Mouse (Mus musculus): ENCODE measurements around the gene Fance. TPM values are rescaled to one million over a fixed set of nuclear protein-coding genes. Genes with fewer than 3 reads are reported as not detected.
"Not testable (repeated sequence)": the region's sequence is repeated elsewhere in the genome, so short reads cannot be mapped to it uniquely, and the experiment has no call there.

Gene Fance
- polyA plus RNA-seq, 1 experiment from 2014 or later: 18.5 TPM

- Histone ChIP-seq H3K27me3 (ENCODE audit: control insufficient read depth, insufficient read depth, low read length) (no peaks in the 10 kb centered on the region), H3K9me3 (ENCODE audit: control insufficient read depth, low read length) (no peaks in the 10 kb centered on the region), H3K36me3 (ENCODE audit: control insufficient read depth, insufficient read depth, low read length) (peaks cover 5% of the 10 kb centered on the region; the same call in 1 of the 2 replicates), H3K4me3 (ENCODE audit: low read depth, low read length) (no peak overlapping the region), H3K4me2 (no peak overlapping the region), H3K9ac (ENCODE audit: low read length) (no peak overlapping the region), H3K4me1 (ENCODE audit: control insufficient read depth, insufficient read depth, low read length) (peaks cover 10% of the 10 kb centered on the region), H3K27ac (ENCODE audit: low read depth, low read length) (no peak overlapping the region)
- no peak for DNase-seq (ENCODE audit: low spot score, missing footprints)
- ATAC-seq (ENCODE audit: low FRiP score): no peak
- WGBS: 89% methylated on average over 20 of the region's 20 CpGs
Observed at GRCm38 (mm10) chr17:28315611-28316160, 2.4 kb downstream of the Fance start.

- Histone ChIP-seq H3K4me1 (ENCODE audit: control insufficient read depth, insufficient read depth, low read length) (peaks cover 10% of the 10 kb centered on the region), H3K4me3 (ENCODE audit: low read depth, low read length) (no peak overlapping the region), H3K36me3 (ENCODE audit: control insufficient read depth, insufficient read depth, low read length) (peaks cover 5% of the 10 kb centered on the region; the same call in 1 of the 2 replicates), H3K27ac (ENCODE audit: low read depth, low read length) (no peak overlapping the region), H3K4me2 (no peak overlapping the region), H3K27me3 (ENCODE audit: control insufficient read depth, insufficient read depth, low read length) (no peaks in the 10 kb centered on the region), H3K9me3 (ENCODE audit: control insufficient read depth, low read length) (no peaks in the 10 kb centered on the region), H3K9ac (ENCODE audit: low read length) (no peak overlapping the region)
- DNase-seq (ENCODE audit: low spot score, missing footprints) (no peak), ATAC-seq (ENCODE audit: low FRiP score) (no peak)
- 91% methylated on average over 9 of the region's 9 CpGs for WGBS
Observed at GRCm38 (mm10) chr17:28316476-28316875, 3.2 kb downstream of the Fance start.

- H3K4me2 ChIP-seq: no peak overlapping the region
- peaks cover 5% of the 10 kb centered on the region; the same call in 1 of the 2 replicates for H3K36me3 ChIP-seq (ENCODE audit: control insufficient read depth, insufficient read depth, low read length)
- DNase-seq (ENCODE audit: low spot score, missing footprints) (no peak), ATAC-seq (ENCODE audit: low FRiP score) (no peak)
- peaks cover 10% of the 10 kb centered on the region for H3K4me1 ChIP-seq (ENCODE audit: control insufficient read depth, insufficient read depth, low read length)
- no peak overlapping the region for H3K9ac ChIP-seq (ENCODE audit: low read length)
- no peak overlapping the region for H3K4me3 ChIP-seq (ENCODE audit: low read depth, low read length)
- H3K27ac ChIP-seq (ENCODE audit: low read depth, low read length): no peak overlapping the region
- H3K27me3 ChIP-seq (ENCODE audit: control insufficient read depth, insufficient read depth, low read length): no peaks in the 10 kb centered on the region
- 60% methylated on average over 8 of the region's 8 CpGs for WGBS
- no peaks in the 10 kb centered on the region for H3K9me3 ChIP-seq (ENCODE audit: control insufficient read depth, low read length)
Observed at GRCm38 (mm10) chr17:28317091-28317490, 3.8 kb downstream of the Fance start.

DNA sequence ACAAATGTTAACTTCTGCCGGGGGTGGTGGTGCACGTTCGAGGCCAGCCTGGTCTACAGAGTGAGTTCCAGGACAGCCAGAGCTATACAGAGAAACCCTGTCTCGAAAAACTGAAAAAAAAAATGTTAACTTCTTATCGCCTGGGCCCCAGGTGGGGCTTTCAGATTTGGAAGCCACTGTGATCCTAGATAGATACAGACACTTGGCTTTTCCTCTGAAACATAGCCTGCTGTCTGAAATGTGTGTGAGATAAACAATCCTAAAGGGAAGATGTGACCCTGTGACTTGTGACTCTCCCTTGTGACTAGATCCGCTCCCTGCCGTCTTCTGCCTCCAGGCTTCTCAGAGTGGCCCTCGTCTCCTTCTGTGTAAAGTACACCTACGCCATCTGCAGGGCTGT is 4.4 kb downstream of the Fance start:
- Histone ChIP-seq H3K4me3 (ENCODE audit: low read depth, low read length) (no peak overlapping the region), H3K27ac (ENCODE audit: low read depth, low read length) (no peak overlapping the region), H3K9me3 (ENCODE audit: control insufficient read depth, low read length) (no peaks in the 10 kb centered on the region), H3K4me2 (no peak overlapping the region), H3K27me3 (ENCODE audit: control insufficient read depth, insufficient read depth, low read length) (no peaks in the 10 kb centered on the region), H3K9ac (ENCODE audit: low read length) (no peak overlapping the region), H3K36me3 (ENCODE audit: control insufficient read depth, insufficient read depth, low read length) (peaks cover 5% of the 10 kb centered on the region; the same call in 1 of the 2 replicates), H3K4me1 (ENCODE audit: control insufficient read depth, insufficient read depth, low read length) (peaks cover 10% of the 10 kb centered on the region)
- WGBS: 86% methylated on average over 9 of the region's 9 CpGs
- DNase-seq (ENCODE audit: low spot score, missing footprints) (no peak), ATAC-seq (ENCODE audit: low FRiP score) (no peak)

DNA sequence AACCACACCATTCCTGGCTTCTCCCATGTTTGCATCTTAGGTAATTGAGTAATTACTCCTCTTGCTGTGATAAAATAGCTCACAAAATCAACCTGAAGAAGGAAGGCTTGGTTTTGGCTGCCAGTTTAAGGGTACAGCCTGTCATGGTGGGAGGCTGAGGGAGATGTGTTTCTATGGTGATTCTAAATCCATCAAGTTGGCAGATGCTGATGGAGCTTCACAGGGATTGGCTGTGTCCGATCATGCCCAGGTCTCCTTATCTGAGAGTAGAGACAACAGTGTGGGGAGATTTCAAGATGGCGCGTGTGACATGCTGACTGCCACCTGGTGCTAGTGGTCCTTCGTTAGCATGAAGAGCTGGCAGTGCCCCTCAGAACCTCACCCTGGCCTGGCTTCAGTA is 8.4 kb downstream of the Fance start:
- Histone ChIP-seq H3K9ac (ENCODE audit: low read length) (no peak overlapping the region), H3K36me3 (ENCODE audit: control insufficient read depth, insufficient read depth, low read length) (peaks cover 5% of the 10 kb centered on the region; the same call in 1 of the 2 replicates), H3K27me3 (ENCODE audit: control insufficient read depth, insufficient read depth, low read length) (no peaks in the 10 kb centered on the region), H3K9me3 (ENCODE audit: control insufficient read depth, low read length) (no peaks in the 10 kb centered on the region), H3K27ac (ENCODE audit: low read depth, low read length) (no peak overlapping the region), H3K4me3 (ENCODE audit: low read depth, low read length) (no peak overlapping the region), H3K4me2 (no peak overlapping the region), H3K4me1 (ENCODE audit: control insufficient read depth, insufficient read depth, low read length) (no peaks in the 10 kb centered on the region)
- 91% methylated on average over 4 of the region's 4 CpGs for WGBS
- DNase-seq (ENCODE audit: low spot score, missing footprints): no peak
- ATAC-seq (ENCODE audit: low FRiP score): no peak

- H3K36me3 ChIP-seq (ENCODE audit: control insufficient read depth, insufficient read depth, low read length): no peaks in the 10 kb centered on the region
- no peak overlapping the region for H3K4me2 ChIP-seq
- DNase-seq (ENCODE audit: low spot score, missing footprints) (no peak), ATAC-seq (ENCODE audit: low FRiP score) (no peak)
- no peak overlapping the region for H3K4me3 ChIP-seq (ENCODE audit: low read depth, low read length)
- H3K4me1 ChIP-seq (ENCODE audit: control insufficient read depth, insufficient read depth, low read length): peaks cover 6% of the 10 kb centered on the region; the same call in 1 of the 2 replicates
- H3K9ac ChIP-seq (ENCODE audit: low read length): no peak overlapping the region
- no peak overlapping the region for H3K27ac ChIP-seq (ENCODE audit: low read depth, low read length)
- no peaks in the 10 kb centered on the region for H3K27me3 ChIP-seq (ENCODE audit: control insufficient read depth, insufficient read depth, low read length)
- H3K9me3 ChIP-seq (ENCODE audit: control insufficient read depth, low read length): no peaks in the 10 kb centered on the region
- WGBS: 92% methylated on average over 8 of the region's 8 CpGs
Observed at GRCm38 (mm10) chr17:28323786-28324185, 10.5 kb downstream of the Fance start.

DNA sequence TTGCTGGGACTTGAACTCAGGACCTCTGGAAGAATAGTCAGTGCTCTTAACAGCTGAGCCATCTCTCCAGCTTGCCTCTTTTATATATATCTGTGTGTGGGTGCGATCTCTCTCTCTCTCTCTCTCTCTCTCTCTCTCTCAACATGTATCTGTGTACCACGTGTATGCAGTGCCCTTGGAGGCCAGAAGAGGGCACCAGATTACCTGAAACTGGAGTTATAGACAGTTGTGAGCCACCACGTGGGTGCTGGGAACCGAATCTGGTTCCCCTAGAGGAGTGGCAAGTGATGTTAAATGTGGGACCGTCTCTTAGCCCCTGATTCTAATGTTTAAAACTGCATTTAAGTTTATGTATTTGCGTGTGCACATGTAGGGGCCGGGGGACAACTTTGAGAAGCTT is 11.1 kb downstream of the Fance start:
- H3K36me3 ChIP-seq (ENCODE audit: control insufficient read depth, insufficient read depth, low read length); H3K9ac ChIP-seq (ENCODE audit: low read length); H3K27me3 ChIP-seq (ENCODE audit: control insufficient read depth, insufficient read depth, low read length); H3K4me1 ChIP-seq (ENCODE audit: control insufficient read depth, insufficient read depth, low read length); DNase-seq (ENCODE audit: low spot score, missing footprints); H3K4me3 ChIP-seq (ENCODE audit: low read depth, low read length); H3K27ac ChIP-seq (ENCODE audit: low read depth, low read length); ATAC-seq (ENCODE audit: low FRiP score); H3K9me3 ChIP-seq (ENCODE audit: control insufficient read depth, low read length); H3K4me2 ChIP-seq: not testable (repeated sequence)
- WGBS: 98% methylated on average over 7 of the region's 7 CpGs

GRCm38 (mm10) chr17:28325751-28326150 is 12.4 kb downstream of the Fance start:
- DNase-seq (ENCODE audit: low spot score, missing footprints): no peak
- Histone ChIP-seq H3K27me3 (ENCODE audit: control insufficient read depth, insufficient read depth, low read length) (no peaks in the 10 kb centered on the region), H3K36me3 (ENCODE audit: control insufficient read depth, insufficient read depth, low read length) (peaks cover 3% of the 10 kb centered on the region), H3K27ac (ENCODE audit: low read depth, low read length) (no peak overlapping the region), H3K4me2 (no peak overlapping the region), H3K4me1 (ENCODE audit: control insufficient read depth, insufficient read depth, low read length) (peaks cover 16% of the 10 kb centered on the region), H3K9ac (ENCODE audit: low read length) (no peak overlapping the region), H3K9me3 (ENCODE audit: control insufficient read depth, low read length) (no peaks in the 10 kb centered on the region), H3K4me3 (ENCODE audit: low read depth, low read length) (no peak overlapping the region)
- no peak for ATAC-seq (ENCODE audit: low FRiP score)
- WGBS: 98% methylated on average over 8 of the region's 8 CpGs

- Histone ChIP-seq H3K4me1 (ENCODE audit: control insufficient read depth, insufficient read depth, low read length) (peaks cover 16% of the 10 kb centered on the region), H3K4me3 (ENCODE audit: low read depth, low read length) (no peak overlapping the region), H3K27ac (ENCODE audit: low read depth, low read length) (no peak overlapping the region), H3K4me2 (no peak overlapping the region), H3K9ac (ENCODE audit: low read length) (no peak overlapping the region; the same call in 1 of the 2 replicates), H3K9me3 (ENCODE audit: control insufficient read depth, low read length) (no peaks in the 10 kb centered on the region), H3K27me3 (ENCODE audit: control insufficient read depth, insufficient read depth, low read length) (no peaks in the 10 kb centered on the region), H3K36me3 (ENCODE audit: control insufficient read depth, insufficient read depth, low read length) (peaks cover 6% of the 10 kb centered on the region)
- ATAC-seq (ENCODE audit: low FRiP score) (no peak), DNase-seq (ENCODE audit: low spot score, missing footprints) (no peak)
- WGBS: 86% methylated on average over 3 of the region's 3 CpGs
Observed at GRCm38 (mm10) chr17:28326951-28327350, 13.6 kb downstream of the Fance start.

Data from midbrain, embryonic 11.5 days (tissue).